Mouse (Mus musculus) liver, embryonic 14.5 days (tissue): ENCODE measurements around the gene Eri3.

ENCODE experiments used
- CTCF ChIP-seq: IDR thresholded peaks from 2 replicates; pipeline ENCODE4 v1.5.1; 2016; ENCODE audit warnings: antibody characterized with exemption, low read depth, control low read depth
- EP300 ChIP-seq: IDR thresholded peaks from 2 replicates; pipeline ENCODE4 v1.6.1; 2016; ENCODE audit warnings: antibody characterized with exemption, low read depth

GRCm38 (mm10) chr4:117628464-117628863 lies 78.3 kb downstream of the Eri3 start:
- no peak for TF ChIP-seq CTCF
- TF ChIP-seq EP300 = no peak
